Mouse (Mus musculus) large intestine, adult 2 months (tissue): ENCODE data around the gene Ado. TPM values are rescaled to one million over a fixed set of nuclear protein-coding genes. Genes with fewer than 3 reads are reported as not detected.

Experiments
- DNase-seq: peaks from one replicate; pipeline ENCODE4 v3.0.0-alpha.2; 2012; ENCODE audit warnings: low read depth, low spot score
- WGBS: fragments of 180-500 bp; shearing (Covaris S2); methylation state at CpG from one replicate; pipeline ENCODE4 v1.1.7; 2018; 5-methylcytosine and 5-hydroxymethylcytosine counted together
- polyA plus RNA-seq: library from polyadenylated mRNA; depleted of rRNA; stranded (reverse); fragments of >200 nt; gene quantifications from 2 replicates; pipeline ENCODE4 v1.2.3, GENCODE M21; 2012; rRNA removed

Ado gene
- 6.0 and 7.3 TPM in 2 replicates for polyA plus RNA-seq

- peak; percentile 51 for DNase-seq
- WGBS, result 1% methylated on average over 79 of the region's 79 CpGs
These were observed at the start of gene Ado for GRCm38 (mm10) chr10:67548877-67549731. Gene Ado, minus strand, starts transcription at chr10:67548955.

DNA sequence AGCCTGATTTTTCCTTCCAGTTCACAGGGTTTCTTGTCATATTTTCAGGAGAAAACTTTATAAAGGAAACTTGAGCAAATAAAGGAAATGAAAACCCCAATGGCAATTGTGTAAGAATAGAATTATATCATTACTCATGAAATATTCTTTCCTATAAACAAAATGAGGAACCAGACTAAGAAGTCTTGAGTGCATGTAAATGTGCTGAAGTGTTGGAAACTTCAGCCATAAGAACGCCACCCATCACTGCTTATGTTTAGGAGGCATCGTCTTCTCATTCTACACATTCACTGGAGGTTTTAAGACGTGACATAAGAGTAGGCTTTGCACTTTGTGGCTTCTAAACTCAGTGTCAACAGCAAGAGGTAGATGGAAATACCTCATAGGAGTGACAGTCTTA is 46.5 kb upstream of the Ado start:
- DNase-seq, result no peak

GRCm38 (mm10) chr10:67585873-67586610 is 37.3 kb upstream of the Ado start:
- 85% methylated on average over 18 of the region's 18 CpGs for WGBS
- DNase-seq, result no peak

More for the DNA sequence above, 46.5 kb upstream of the Ado start:
- 72% methylated on average over 3 of the region's 3 CpGs for WGBS

DNA sequence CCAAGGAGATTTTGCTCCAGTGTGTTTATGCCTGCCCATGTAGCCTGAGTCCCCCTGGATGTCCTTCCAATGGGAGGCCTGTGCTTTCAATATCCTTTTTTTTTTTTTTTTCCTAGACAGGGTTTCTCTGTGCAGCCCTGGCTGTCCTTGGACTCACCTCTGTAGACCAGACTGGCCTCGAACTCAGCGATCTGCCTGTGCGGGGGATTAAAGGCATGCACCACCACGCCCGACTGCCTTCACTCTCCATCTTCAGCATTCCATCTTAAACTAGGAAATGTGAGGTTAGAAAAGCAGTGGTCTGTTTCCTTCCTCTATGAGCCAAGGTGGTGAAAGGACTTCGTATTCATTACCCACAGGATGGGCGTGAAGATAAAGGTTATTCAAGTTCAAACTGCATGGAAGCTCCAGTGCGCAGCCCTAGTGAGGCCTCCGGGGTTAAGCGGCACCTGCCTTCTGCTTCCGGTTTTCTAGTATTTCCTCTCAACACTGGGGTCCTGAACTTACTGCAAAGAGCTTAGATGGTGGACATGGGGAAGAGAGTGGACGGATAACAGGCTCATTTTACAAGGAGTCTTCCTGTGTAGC is 33.0 kb upstream of the Ado start:
- DNase-seq, result no peak
- 75% methylated on average over 12 of the region's 12 CpGs for WGBS

- WGBS, result 87% methylated on average over 4 of the region's 4 CpGs
- no peak for DNase-seq
These were observed 31.1 kb upstream of the Ado start for GRCm38 (mm10) chr10:67579830-67580229.

DNA sequence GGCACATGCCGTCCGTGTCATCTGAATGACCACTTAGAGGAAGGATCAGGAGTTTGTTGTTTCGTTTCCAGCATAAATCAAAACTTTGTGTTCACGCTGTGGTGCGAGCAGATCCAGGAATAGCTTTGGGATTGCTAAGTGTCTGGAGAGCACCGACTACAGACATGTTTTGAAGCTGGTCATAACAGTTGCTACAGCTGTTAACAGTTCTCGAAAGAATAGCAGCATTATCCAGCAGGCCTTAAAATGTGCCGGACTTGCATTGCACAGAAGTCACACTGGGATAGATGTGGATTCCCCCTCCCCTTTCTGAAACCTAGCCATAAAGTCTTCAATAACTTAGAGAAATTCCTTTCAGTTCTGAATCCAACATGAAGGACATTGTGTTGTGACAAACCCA is 24.6 kb upstream of the Ado start:
- WGBS, result 67% methylated on average over 8 of the region's 8 CpGs
- no peak for DNase-seq

- no peak for DNase-seq
- WGBS, result 85% methylated on average over 14 of the region's 14 CpGs
These were observed 22.7 kb upstream of the Ado start for GRCm38 (mm10) chr10:67571443-67571842.

- WGBS, result 72% methylated on average over 7 of the region's 7 CpGs
- DNase-seq, result no peak
These were observed 20.8 kb upstream of the Ado start for GRCm38 (mm10) chr10:67569539-67569938.

DNA sequence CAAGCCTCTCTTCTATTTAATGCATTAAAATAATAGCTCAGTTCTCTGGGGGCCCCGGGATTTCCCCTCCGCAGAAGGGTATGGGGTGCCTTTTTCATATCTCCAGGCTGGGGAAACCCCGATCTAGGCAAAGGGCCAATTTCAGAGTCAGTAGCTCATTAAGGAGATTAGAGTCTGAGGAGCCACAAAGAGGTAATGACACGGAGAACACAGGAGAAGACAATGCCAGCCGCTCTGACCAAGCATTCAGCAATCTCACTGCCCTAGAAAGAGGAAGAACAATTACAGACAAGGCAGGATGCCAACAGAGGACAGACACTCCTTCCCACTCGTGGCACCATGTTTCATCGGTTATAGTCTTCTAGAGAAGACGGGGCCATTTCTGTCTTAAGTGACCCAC is 17.3 kb upstream of the Ado start:
- no peak for DNase-seq
- 59% methylated on average over 8 of the region's 8 CpGs for WGBS

- no peak for DNase-seq
- 86% methylated on average over 7 of the region's 7 CpGs for WGBS
These were observed 15.8 kb upstream of the Ado start for GRCm38 (mm10) chr10:67564509-67564908.

DNA sequence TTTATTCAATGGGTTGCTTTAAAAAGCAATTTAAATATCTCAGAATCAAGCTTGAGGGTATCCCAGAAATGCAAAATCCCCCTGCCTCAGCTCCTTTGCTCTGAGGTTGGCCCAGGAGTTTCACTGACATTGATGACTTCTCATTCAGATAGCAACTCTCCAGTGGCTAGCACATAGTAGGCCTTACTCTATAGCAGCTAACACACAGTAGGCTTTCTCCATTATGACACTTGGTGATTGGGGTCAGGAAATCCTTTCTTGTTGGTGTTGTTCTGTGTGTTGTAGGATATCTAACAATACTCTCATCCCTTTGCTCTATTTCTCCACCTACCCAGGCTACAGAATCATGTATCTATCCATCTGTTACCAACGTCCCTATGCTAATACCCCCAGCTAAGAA is 12.4 kb upstream of the Ado start:
- WGBS, result 59% methylated on average over 1 of the region's 1 CpGs
- no peak for DNase-seq

DNA sequence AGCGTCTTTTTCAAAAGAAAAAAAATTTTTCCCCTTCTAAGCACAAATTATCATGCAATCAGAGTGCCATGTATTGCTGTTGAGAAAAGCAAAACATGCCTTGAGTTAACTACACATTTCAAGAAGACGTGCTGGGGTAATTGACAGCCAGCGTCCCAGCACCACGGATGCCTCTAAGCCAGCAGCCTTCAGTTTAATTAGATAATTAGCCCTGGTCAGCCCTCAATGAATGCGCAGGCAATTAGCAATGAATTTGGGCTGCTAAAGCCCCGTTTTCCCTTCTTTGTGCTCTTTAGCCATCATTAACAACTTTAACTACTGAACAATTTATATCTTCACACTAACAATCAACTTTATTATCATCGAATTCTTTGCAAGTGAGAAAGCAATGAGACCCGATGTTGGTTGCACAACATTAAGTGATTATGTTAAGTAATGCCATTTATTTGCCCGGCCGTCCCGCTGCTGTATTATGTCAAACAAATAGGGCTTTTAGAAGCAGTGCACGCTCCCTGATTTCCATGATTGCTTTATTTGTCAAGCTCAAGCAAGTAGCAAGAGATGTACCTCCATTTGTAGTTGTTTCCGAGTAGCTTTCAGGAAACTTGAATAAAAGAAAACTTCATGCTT is 11.1 kb upstream of the Ado start:
- DNase-seq, result no peak
- 57% methylated on average over 13 of the region's 13 CpGs for WGBS

GRCm38 (mm10) chr10:67558053-67558452 is 9.3 kb upstream of the Ado start:
- WGBS, result 70% methylated on average over 4 of the region's 4 CpGs
- DNase-seq, result no peak

GRCm38 (mm10) chr10:67548261-67548854 is 397 bp downstream of the Ado start:
- DNase-seq, result no peak
- WGBS, result under 1% methylated on average over 73 of the region's 73 CpGs

DNA sequence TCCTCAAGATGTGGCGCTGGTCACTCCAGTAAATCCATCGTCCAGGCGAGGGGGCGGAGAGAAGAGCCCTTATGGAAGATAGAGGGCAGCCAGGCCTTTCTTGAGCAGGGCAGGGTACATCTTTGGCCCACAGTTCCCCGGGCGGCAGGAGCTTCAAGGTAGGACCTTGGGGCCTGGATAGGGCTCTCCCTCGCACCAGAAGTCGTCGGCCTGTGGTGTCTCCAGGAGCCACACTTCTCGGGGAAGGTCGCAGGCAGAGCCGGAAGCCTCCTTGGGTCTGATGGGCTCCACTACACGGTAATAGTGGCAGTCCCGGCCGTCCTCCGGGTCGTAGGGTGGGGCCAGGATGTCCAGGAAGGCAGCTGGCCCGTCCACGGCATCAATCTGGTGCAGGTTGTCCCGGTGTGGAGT is 900 bp downstream of the Ado start:
- 4% methylated on average over 20 of the region's 20 CpGs for WGBS
- DNase-seq, result no peak

DNA sequence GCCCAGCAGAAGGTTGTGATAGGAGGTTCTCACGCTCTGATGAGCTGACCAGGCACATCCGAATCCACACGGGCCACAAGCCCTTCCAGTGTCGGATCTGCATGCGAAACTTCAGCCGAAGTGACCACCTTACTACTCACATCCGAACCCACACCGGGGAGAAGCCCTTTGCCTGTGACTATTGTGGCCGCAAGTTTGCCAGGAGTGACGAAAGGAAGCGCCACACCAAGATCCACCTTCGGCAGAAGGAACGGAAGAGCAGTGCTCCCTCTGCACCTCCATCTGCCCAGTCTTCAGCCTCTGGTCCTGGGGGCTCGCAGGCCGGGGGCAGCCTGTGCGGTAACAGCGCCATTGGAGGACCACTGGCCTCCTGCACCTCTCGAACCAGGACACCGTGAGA is 8.2 kb downstream of the Ado start:
- 61% methylated on average over 19 of the region's 19 CpGs for WGBS

GRCm38 (mm10) chr10:67539401-67539730 is 9.4 kb downstream of the Ado start:
- WGBS, result 40% methylated on average over 6 of the region's 6 CpGs

More for the DNA sequence above, 8.2 kb downstream of the Ado start:
- DNase-seq, result no peak

DNA sequence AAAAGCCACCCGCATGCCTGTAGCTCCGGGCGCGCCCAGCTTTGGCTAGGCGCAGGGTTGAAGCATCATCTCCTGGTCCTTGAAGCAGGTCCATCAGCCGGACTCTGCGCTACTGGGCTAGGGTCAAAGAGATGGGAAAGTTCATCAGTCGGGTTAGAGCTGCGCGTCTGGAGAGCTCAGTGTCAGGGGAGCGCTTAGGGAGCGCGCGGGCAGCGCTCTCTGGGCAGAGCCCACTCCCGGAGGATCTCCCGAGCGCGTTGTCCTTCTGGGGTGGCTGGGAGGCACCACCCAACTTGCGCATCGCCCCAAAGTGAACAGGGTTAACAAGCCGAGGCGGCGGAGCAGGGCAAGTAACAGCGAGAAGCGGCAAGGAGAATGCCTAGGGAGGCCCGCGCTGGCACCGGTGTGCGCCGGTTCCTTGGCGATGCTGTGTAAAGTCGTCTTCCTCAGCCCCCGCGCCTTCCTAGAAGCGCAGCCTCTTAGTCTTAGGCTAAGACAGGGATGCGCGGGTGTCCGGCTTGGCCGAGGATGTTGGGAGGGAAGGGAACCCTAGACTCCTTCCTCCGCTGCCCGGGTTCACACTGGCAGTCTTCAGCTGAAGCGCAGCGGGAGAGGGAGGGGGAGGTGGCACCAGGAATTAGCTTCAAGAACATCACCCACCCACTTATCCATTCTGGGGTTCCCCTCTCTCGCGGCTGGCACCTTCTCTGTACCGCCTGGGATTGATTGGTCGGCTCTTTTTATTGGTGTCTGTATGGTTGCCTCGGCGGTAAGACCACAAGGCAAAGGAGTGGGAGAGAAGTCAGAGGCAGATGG is 10.0 kb downstream of the Ado start:
- 3% methylated on average over 50 of the region's 50 CpGs for WGBS

More at GRCm38 (mm10) chr10:67539401-67539730, 9.4 kb downstream of the Ado start:
- DNase-seq, result no peak

DNA sequence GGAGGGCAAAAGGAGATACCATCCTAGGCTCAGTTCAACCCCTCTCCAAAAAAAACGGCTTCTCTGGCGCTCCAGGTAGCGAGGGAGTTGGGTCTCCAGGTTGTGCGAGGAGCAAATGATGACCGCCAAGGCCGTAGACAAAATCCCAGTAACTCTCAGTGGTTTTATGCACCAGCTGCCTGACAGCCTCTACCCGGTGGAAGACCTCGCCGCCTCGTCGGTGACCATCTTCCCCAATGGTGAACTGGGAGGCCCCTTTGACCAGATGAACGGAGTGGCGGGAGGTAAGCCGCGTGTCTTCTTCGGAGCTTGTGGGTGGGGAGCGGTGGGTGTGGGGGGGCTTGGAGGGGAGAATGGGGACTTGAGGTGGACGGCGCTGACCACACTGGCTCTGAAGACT is 10.6 kb downstream of the Ado start:
- no peak for DNase-seq
- 2% methylated on average over 19 of the region's 19 CpGs for WGBS

More for the DNA sequence above, 10.0 kb downstream of the Ado start:
- no peak for DNase-seq
